Mouse (Mus musculus) lung, postnatal 10 days (tissue): Measurements from ENCODE around the gene Cdk9.
A peak's percentile ranks its signal among the peaks of the same experiment; 100 is the strongest.

ENCODE experiments used
- DNase-seq: peaks from one replicate; pipeline ENCODE4 v3.0.0; 2021

The Cdk9 gene

DNA sequence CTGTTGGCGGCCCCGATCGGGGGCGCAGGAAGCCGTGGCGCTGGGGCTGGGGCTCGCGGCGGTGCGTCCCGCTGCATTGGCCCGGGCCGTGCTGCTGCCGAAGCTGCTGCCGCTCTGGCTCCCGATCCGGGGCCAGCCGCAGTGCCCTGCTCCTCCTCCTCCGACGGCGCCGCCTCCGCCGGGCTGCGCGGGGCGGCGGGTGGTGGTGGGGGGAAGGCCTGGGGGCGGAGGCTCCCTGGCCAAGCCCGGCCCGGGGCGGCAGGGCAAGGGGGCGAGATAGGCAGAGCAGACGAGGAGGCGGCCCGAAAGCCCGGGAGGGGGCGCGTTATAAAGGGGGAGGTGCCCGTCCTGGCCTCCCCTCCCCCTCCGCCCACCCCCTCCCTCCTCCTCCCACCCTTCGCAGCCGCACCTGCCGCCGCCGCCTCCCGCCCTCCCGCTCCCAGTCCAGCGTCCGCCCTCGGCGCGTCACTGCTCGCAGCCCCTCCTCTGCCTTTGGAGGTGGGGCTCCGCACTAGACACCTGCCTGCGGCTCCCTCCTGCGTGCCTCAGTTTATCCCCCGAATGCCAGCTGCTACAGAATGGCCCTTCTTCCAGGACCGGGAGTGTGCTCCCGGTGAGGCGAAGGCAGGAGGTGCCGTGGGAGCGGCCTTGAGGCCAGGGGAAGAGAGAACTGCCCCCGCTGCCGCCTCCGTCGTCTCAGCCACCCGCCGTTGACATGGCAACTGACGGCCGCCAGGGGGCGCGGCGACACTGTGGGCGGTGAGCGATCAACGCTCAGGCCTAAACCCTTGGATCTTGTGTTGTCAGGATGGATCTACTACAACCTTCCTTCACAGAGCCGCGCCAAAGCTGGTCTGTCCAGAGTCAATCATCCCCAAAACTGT lies at the start of gene Cdk9:
Cdk9 (minus strand) TSS at position 143 of the 884 bp plus-strand sequence.
- peak; percentile 96 for DNase-seq

DNA sequence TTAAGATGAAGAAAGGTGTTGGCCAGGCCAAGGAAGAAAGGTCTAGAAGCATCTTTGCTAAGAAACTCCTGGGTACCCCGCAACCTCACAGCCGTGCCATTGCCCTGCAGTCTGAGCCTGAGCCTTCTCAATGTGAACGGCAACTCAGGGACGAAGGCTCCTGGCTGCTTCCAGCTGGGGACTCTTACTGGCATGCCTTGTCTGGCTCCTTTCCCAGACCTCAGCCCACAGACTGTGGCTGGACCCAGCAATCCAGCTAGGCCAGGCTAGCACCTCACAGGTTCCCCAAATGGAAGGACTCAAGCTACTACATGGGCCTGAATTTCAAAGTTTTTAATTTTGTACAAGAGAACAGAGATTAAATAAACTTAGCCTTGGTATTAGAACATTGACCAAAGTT lies 49.0 kb upstream of the Cdk9 start:
- DNase-seq, result no peak

DNA sequence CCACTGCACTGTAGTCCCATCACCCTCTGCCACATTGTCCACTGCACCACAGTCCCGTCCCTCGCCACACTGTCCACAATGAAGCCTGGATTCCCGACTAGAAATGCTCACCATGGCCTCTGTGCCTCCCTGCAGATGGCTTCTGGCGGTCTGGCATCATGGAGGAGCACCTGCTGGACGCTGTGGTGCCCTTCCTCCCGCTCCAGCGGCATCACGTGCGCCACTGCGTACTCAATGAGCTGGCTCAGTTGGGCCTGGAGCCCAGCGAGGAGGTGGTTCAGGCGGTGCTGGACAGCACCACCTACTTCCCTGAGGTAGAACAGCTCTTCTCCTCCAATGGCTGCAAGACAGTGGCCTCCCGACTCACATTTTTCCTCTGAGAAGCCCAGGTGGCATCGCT lies 48.5 kb upstream of the Cdk9 start:
- no peak for DNase-seq

DNA sequence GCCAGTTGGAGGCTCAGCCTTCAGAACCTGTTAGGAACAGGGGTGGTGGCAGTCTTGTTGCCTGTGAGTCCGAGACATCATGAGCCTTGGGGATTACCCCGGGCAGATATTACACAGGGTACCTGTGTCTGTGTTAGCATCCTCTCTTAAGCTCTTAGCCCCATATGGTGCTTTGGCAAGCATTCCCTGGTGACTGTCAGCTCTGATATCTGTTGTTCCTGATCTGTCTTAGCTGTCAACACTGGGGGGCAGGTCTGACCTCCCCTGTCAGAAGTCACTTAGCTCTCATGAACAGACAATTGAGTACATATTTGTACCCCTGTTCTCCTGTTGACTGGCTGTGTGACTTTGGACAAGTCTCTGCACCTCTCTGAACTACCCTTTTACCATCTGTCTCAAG lies 46.1 kb upstream of the Cdk9 start:
- DNase-seq, result no peak

DNA sequence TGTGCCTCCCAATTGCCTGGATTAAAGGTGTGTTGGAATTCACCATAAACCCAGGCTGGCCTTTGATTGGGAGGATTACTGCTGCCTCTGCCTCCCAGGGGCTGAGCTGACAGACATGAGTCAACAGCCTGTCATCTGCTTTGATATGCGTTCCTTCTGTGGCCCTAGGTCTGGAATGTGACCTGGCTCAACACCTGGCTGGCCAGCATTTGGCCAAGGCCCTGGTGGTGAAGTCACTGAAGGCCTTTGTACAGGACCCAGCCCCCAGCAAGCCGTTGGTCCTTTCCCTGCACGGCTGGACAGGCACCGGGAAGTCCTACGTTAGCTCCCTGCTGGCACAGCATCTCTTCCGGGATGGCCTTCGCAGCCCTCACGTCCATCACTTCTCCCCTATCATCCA lies 45.6 kb upstream of the Cdk9 start:
- DNase-seq, result no peak

DNA sequence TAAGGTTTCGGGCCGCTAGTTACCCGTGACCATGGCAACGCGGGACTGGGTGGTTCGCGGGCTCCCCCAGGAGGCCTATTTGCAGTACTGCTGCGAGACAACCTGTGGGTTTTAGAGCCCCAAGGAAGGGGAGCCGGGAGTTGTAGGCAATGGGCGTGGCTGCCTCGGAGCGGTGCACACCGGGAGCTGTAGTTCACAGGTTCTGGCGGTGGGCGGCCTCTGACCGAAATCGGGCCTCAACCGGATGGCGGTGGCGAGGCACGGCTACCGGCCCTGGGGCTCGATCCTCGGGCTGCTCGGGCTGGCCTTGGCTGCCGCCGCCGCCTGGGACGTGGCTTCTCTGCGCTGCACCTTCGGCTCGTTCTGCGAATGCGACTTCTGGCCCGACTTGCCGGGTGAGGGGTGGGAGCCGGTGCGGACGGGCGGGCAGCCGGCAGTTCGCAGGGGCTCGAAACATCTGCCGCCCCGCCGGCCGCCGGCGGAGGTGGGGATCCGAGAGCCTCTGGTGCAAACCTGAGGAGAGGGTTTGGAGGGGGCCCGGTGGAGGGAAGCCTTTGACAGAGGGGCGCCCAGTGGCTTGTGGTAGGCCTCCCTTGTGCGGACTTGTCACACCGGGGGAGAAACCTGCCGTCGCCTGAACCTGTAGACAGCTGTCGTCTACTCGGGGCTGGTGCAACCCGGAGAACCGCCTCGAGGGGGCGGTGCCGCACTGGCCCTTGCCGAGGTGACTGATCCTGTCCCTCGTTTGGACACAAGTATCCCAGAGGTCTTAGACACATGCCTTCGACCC lies 44.4 kb upstream of the Cdk9 start, which contains the start of gene Tor2a:
Tor2a (plus strand) TSS at position 179 of the 790 bp plus-strand sequence.
- peak; percentile 99 for DNase-seq

DNA sequence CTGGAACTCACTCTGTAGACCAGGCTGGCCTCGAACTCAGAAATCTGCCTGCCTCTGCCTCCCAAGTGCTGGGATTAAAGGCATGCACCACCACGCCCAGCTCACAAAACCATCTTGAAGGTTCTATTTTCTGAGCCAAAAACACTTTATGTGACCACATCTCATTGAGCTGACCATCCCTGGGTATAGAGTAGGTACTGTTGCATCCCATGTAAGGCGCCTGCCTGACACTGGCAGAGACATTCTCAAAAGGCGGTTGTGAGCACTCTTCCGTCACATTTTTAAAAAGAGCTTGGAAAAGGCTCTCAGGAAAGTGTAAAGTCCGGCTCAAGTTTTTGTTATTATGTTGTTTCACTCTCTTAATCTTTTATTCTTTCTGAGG lies 43.8 kb upstream of the Cdk9 start:
- no peak for DNase-seq

DNA sequence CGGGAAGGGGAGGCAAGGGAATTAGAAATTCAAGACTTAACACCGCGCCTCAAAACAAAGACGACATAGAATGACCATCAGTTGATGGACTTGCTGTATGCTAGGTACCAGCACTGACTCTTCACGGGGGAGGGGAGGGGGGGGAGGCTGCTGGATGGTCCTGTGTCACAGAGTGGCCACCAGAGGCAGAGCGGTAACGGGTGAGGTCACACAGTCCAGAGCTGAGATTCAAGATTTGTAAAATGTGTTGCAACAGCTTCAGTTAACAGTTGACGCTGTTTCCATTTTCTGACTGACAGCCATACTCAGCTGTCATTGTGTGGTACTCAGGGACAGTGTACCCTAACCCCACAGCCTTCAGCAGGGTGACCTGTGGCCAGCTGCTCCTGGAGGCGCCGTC lies 39.3 kb upstream of the Cdk9 start:
- no peak for DNase-seq

DNA sequence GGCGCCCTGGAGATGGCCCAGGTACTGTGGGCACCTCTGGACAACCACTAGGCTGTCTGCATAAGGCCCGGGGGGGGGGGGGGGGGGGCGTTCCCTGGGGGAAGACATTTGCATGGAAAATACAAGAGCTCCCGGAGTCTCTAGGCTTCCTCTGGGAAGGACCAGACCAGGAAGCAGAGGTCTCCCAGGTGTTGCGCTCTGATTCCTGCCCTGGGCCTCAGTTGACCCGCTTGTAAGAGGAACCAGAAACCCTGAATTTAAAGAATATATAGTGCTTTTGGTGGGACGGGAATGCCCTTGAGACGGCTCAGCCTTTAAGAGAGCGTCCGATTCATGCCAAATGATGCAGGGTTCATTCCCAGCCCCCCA lies 38.8 kb upstream of the Cdk9 start:
- DNase-seq, result no peak

DNA sequence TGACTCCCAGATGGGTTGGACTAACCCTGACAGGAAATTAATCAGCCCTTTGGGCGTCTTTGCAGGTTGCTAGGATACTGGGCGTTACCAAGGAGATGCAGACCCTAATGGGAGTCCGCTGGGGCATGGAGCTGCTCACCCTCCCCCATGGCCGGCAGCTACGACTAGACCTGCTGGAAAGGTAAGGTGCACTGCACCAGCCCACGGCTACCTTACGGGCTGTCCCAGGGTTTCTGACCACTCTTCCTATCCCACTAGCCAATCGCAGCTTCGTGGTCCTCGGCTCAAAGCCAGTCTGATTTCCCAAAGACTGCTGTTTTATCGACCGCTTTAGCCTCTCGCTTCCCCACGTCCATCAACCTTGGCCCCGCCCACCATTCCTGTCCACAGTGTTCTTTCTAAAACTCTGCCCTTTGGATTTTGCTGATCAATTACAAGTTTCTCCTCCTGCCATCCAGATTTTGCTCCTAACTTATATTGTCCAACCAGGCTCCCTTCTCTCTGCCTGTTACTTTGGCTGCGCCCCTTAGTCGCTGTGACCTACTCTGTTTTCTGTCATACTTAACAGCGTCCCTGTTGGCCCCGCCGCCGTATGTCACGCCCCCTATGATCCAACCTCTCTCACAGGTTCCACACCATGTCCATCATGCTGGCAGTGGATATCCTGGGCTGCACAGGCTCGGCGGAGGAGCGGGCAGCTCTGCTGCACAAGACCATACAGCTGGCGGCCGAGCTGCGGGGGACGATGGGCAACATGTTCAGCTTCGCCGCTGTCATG lies 38.2 kb upstream of the Cdk9 start:
- peak; percentile 75 for DNase-seq

DNA sequence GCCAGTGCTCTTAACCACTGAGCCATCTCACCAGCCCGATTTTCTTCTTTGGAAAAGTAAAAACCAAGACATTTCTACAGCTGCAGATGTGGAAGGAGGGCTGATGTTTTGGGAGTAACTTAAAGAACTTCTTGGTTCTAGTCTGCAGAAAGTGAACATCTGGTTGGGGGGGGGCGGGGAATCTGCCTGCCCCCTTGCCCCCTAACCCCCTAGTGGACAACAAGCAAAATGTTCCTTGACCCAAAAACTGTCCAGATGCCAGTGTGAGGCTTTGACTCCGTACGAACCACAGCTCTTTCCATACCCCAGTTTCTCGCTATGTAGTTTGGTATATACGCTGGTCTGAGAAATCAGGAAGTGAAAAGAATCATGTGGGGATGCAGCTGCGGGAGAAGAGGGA lies 37.3 kb upstream of the Cdk9 start:
- no peak for DNase-seq

DNA sequence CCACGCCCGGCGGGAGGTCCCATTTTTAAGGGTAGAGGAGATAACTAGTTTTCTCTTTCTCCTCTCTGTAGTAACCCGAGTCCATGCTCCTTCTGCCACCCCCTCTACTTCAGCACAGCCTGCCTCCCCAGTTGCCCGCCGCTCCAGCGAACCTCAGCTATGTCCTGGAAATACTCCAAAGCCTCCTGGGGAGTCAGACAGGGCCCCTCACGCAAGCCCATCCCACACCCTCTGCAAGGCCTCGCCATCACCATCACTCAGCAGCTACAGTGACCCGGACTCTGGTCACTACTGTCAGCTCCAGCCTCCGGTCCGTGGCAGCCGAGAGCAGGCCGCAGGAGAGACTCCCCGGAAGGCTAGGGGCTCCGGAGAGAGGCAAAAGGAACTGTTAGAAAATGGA lies 36.2 kb upstream of the Cdk9 start:
- no peak for DNase-seq

DNA sequence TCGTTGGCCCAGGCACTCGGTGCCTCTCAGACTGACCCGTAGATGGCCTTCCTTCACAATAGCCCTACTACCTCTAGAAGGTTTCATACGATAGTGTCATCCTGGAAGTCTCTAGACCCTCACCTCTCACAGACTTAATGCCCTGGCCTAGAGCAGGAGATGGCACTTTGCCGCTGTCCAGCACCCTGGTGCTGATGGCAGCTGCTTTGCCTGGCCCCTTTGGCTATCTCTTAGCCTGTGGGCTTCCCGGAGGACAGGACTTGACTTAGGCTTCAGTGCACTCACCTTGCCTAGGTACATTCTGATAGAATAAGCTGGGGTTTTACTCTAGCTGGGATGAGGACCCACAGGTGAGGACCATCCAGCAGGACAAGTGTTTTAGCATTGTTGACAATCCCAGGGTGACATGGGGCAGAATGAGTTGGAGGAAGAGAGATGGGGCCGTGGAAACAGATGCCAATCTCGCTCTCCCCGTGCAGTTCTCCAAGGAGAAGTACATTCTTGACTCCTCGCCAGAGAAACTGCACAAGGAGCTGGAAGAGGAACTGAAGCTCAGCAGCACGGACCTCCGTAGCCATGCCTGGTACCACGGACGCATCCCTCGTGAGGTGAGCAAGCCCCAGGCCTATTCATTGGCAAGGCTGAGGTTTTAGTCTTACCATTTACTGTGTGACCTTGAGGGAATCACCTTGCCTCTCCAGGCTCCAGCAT lies 31.6 kb upstream of the Cdk9 start:
- no peak for DNase-seq

DNA sequence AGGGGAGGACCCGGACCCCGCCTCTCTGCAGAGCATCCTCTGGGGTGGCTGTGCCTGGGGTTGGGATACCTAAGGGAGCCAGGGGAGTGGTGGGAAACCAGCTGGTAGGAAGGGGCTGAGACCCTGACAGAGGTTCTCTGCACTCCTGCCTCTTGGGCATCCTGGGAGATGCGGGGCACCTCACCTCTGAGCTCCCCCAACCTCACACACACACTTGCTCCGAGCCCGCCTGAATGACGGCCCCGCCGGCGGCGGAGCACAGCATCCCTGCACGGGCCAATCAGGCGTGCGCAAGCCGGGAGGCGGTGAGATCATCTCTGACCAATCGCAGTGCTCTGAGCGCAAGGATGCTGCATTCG lies 29.3 kb upstream of the Cdk9 start:
- no peak for DNase-seq

DNA sequence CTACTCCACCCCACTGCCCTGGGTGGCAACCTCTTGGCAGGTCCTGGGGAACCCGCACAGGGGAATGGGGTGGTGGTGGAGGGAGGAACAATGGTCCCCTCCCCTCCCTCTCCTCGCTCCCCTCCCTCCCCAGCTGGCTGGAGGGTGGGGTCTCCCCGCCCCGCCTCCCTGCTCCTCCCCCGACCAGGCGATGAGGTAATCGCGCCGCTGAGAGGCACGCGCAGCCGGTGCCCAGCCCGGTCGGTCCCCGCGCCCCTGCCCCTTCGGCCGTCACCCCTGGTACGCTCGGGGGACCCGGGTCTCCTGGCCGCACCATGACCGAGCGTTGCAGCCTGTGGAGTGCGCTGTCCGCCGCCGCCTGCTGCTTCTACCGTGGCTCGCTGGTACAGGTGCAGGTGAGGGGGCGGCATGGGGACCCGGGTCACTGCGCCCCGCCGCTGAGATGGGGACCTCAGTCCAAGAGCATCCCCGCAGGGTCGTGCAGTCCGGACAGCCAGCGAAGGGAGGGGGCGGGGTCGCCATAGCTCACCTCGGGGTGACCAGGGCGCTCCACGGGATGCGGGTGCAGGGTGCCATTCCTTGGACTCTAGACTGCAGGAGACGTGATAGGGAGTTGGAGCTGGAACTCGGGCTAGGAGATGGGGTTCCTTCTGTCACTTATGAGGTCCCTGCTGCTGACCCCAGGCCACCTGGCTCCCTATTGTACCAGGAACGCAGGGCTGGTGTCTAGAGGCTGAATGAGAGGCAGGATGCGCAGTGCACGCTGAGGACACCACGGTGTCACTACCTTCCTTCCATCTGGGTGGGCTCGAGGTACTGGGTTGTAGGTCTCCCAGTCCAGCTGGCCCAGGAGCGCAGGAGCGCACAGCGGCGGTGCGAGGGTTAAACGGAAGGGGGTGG lies 28.6 kb upstream of the Cdk9 start:
- peak; percentile 77 for DNase-seq

DNA sequence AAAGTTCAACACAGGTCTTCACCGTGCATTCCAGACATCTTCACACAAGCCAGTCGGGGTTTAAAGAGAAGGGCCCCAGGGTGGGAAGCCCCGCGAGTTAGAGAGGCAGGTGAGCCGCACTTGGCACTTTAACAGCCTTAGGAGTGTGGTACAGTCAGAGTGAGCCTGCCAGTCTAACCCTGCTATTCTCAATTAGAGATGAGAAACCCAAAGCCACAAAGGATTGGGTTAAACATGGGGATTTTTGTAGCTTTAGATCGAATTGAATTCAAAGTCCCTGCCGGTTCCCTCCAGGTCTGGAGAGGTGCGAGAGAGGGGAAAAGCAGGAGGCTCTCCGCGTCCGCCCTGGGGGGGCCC lies 28.0 kb upstream of the Cdk9 start, which contains the start of gene 6330409D20Rik:
6330409D20Rik (minus strand) TSS at position 101 of the 357 bp plus-strand sequence.
- DNase-seq, result no peak

DNA sequence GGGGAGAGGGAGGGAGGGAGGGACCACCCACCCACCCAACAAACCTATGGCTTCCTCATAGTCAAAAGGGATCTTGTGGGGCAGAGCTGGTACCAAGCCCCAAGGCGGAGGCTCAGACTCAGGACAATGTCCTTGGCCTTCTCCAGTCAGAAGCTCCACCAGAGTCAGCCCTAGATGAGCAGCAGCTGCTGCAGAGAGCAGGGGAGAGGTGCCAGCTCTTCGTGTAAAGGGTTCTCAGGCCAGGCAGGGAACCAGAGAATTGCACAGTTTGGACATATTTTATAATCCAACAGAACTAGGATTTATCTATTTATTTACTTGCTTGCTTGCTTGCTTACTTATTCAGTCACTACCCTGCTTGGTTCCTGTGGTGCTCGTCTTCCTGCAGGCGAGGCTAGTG lies 26.4 kb upstream of the Cdk9 start:
- DNase-seq, result no peak

DNA sequence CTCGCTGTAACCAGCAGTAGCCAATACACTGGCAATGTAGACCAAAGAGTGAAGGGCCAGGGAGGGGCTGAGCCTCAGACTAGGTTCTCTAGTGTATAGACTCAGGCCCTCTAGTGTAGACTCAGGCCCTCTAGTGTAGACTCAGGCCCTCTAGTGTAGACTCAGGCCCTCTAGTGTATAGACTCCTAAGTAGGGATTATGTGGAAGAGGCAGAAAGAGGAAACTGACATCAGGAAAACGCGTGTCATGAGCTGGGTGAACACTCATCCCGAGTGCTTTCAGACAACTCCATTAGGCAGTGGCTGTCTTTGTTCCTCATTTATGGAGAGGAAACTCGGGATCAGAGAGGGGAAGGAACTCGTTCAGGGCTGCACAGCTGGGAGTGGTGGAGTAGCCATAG lies 24.1 kb upstream of the Cdk9 start:
- no peak for DNase-seq

DNA sequence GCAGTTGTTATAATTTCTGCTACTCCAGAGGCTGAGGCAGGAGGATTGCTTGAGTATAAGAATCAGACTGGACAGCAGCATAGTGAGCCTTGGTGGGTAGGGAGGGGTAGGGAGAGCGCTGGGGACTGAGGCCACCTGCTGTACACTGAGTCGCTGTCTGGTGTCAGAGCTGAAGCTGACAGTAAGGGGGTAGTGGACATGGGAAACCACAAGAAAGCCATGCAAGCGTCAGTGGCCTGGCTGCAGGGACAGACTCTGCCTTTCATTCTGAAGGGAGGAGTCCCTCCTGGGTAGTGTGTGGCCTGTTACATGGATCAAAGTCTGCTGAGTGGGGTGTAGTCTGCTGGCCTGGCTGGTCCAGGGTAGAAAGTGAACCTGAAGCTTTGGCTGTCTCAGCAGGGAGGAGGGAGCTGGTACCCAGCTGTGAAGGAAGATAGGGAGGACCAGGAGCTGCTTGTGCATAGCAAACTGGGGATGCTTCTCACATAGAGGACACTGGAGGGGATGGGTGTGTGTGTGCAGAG lies 23.5 kb upstream of the Cdk9 start:
- DNase-seq, result no peak

DNA sequence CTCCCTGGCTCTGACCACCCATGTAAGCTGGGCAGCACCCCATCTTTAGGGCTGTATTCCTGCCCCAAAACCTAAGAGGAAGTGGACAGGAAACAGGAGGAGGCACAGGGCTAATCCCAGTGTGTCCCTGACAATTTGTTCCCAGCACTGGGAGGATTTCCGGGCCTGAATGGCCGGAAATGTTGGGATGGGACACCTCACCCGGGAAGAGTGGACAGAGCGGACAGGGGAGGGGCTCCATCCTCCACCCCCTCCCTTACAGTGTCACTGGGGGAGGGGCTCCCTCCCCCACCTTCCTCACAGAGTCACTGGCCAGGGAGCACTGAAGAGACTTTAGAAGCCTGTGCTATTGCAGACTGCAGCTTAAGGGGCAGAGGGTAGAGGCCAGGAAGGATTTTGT lies 22.1 kb upstream of the Cdk9 start:
- peak; percentile 88 for DNase-seq

DNA sequence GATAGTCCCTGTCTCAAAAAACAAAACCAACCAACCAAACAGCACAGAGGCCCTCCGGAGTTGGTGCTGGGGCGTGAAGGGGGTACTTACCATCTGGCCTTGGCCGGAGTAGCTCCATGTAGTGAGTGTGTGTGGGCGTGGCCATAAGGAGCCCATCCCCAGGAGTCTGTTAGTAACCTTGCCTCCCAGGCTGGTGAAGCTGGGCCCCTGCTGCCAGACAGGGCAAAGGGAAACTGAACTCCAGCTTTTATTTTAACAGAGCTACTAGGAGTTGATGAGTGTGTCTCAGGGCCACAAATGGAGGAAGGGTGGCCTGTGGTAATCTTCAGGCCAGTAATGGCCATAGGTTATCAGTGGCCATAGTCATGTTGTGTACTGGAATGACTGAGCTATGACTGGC lies 21.6 kb upstream of the Cdk9 start:
- DNase-seq, result peak; percentile 55

DNA sequence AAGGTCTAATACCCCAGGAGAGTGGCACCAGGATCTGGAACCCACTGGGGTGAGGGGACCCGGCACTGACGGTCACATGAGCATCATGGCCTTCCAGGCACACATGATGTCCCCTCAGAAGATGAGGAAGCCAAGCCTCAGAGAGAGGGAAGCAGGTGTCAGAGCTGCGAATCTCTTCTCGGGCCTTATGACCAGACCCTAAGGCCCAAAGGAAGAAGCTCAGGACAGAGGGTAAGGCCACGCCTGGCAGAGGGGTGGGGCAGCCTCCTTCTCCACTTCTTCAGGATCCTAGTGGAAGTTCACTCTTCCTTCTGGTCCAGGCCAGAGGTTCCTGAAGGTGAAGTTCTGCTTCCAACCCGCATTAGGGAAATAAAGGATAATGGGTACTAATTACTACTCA lies 19.8 kb upstream of the Cdk9 start:
- no peak for DNase-seq
